Mouse (Mus musculus): ENCODE results near the gene Prr15.

The Prr15 gene

DNA sequence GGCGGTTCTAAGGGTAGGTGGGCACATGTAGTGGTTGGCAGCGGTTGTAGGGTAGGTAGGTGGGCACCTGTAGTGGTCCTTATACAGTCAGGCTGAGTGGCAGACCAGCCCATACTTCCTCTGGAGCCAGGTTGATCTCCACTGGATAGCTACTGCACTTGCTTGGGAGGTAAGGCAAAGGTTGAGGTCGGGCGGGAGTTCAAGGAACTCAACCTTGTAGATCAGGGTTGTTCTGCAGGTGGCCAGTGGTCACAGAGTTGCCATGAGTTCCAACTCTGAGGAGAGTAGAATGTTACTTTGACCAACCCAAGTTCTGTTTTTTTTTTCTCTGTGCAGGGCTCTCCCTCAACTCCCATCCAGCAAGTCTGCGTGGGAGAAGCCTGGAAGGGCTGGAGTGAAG lies 3.1 kb downstream of the Prr15 start:
- in situ Hi-C loops (cut with MboI; ENCODE audit: low pct_unique_long_range_greater_than_20kb in 1 of 2, low sequenced_read_pairs in 2 of 2, unreplicated experiment in 1 of 2) = no loop called here

DNA sequence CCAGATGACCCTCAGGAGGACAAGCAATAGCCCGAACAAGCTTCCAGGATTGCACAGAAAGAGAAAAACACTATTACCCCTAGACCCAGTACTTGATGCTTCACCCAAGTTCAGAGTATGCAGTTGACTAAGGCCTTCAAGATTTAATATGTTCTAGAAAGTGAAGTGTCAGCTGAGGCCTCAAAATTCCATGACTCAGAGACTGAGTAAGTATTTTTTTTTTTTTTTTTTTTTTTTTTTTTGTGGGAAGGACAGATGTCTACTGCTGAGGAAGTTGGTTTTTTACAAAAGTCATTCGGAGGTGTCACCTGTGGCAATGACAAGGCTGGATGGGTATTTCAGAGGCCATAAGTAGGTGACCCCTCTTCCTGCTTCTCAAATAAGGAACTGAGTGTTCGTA lies 4.0 kb downstream of the Prr15 start:
- in situ Hi-C loops (cut with MboI; ENCODE audit: low pct_unique_long_range_greater_than_20kb in 1 of 2, low sequenced_read_pairs in 2 of 2, unreplicated experiment in 1 of 2) = no loop called here

DNA sequence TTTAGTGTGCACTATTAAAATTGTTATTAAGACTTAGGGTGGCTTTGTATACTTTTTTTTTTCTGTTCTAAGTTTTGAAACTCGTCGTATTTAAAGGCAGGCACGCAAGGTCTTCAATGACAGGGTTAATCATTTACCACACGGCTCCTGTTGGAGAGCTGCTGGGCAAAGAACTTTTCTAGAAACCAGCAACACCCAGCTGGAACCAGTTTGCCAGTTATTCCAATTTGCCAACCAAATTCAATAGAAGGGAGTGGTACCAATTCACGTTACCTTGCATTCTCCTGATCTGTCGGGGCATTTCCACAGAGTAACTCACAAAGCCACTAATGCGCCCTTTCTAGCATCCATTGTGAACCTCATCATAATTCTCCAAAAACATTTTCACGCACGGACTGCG lies 4.5 kb downstream of the Prr15 start:
- in situ Hi-C loops (cut with MboI; ENCODE audit: low pct_unique_long_range_greater_than_20kb in 1 of 2, low sequenced_read_pairs in 2 of 2, unreplicated experiment in 1 of 2) = no loop called here

DNA sequence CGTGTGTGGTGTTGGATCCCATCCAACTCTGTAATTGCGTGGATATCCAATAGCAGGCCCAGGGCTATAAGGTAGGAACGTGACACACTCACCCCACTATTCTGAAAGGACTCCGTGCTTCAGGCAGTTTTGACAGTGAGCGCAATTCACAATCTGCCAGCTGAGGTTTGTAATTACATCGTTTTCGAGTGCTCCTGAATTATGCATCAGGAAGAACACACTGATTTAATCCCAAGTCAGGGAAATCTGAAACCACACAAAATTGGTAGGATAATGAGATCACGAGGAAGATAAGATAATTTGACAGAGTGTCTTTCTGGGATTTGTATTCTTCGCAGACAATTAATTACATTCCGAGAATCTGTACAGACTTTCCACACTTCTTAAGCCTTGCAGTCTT lies 6.1 kb downstream of the Prr15 start:
- in situ Hi-C loops (cut with MboI; ENCODE audit: low pct_unique_long_range_greater_than_20kb in 1 of 2, low sequenced_read_pairs in 2 of 2, unreplicated experiment in 1 of 2) = no loop called here

DNA sequence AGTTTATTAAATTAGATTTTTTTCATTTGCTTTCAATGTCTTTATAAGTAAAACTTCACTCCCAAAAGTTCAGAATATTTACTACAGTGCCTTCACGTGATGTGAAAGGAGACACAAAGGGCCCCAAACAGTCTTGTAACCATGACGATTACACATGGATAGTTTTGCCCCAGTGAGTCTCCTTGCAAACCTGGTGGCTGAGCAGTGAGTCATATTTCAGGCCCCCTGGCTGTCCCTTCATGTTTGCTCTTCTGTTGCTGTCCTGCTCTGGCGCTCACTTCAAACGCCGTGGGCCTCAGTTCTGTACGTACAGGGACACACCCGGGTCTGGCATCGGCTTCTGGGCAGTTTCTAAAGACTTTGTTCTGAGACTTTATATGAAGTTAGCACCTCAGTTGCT lies 6.6 kb downstream of the Prr15 start:
- in situ Hi-C loops (cut with MboI; ENCODE audit: low pct_unique_long_range_greater_than_20kb in 1 of 2, low sequenced_read_pairs in 2 of 2, unreplicated experiment in 1 of 2) = no loop called here

DNA sequence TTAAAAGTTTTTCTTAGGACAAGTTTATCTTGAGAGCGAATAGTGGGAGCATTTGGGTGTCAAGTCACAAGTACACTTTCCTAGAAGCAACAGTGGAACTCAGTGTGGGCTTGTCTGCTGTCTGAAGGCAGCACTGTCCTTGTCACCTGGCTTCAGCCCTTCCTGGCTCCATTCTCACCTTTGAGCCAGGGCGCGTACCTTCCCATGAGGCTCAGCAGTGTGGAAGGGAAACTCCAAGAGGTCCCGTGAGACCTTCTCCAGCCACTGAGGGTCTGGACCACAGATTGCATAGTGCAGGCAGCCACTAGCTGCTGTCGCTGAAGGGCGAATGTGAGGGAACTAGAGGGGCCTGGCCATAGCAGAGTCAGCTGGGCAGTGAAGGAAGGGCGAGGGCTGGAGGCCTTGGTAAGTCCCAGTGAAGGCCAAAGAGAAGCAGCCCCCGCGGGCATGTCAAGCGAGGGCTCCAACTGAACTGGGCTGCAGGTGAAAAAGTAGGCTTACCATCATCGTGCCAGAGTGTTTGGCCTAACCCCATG lies 7.5 kb downstream of the Prr15 start:
- in situ Hi-C loops (cut with MboI; ENCODE audit: low pct_unique_long_range_greater_than_20kb in 1 of 2, low sequenced_read_pairs in 2 of 2, unreplicated experiment in 1 of 2) = no loop called here

DNA sequence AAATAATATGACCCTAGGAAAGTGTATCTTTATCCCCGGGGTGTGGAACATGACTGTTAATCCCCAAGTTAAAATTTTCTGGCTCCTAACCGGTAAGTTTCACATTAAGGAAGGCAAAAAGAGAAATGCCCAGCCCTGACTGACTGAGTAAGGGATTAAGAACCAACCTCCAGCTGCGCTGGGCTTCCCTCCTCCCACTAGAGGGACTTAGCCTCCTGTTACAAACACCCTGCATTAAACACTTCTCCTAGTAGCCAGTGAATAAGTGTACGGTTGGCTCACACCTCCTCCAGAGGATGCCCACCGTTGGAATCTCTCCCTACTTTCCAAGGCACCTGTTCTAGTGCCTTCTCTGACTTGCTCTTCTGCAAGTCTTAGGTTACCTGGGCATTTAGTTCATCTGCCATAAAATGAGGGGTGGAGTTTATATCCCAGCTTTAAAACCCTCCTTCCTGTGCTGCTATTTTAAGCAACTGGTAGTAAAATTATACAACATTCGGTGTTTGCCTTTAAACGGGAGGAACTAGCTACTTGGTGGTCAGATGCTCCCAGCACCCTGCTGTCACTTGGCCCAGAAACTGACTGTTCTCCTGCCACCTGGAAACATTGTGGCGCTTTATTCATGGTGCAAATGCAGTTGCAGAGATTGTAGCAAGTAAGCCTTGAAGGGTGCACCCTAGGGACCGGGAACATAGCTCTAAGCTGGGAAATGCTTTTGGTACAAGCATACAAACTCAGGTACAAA lies 8.2 kb downstream of the Prr15 start:
- in situ Hi-C loops (cut with MboI; ENCODE audit: low pct_unique_long_range_greater_than_20kb in 1 of 2, low sequenced_read_pairs in 2 of 2, unreplicated experiment in 1 of 2) = no loop called here

DNA sequence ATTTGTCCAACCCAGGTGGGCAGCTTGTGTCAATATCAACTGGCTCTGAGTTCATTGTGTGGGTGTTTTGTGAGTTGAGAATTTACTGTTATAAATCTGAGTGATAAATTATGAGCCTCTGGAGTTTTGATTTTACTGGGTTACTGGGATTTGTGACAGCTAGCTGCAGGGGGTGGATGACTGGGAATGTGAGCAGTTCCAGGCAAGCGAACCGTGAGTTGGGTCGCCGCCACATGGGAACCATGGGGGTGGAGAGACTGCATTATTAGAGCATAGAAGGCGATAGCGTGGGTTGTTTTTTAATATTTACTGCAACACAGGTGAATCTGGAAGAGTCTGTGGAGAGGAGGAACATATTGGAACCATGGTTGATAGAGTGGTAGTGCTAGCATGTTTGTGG lies 11.7 kb downstream of the Prr15 start:
- in situ Hi-C loops (cut with MboI; ENCODE audit: low pct_unique_long_range_greater_than_20kb in 1 of 2, low sequenced_read_pairs in 2 of 2, unreplicated experiment in 1 of 2) = no loop called here

DNA sequence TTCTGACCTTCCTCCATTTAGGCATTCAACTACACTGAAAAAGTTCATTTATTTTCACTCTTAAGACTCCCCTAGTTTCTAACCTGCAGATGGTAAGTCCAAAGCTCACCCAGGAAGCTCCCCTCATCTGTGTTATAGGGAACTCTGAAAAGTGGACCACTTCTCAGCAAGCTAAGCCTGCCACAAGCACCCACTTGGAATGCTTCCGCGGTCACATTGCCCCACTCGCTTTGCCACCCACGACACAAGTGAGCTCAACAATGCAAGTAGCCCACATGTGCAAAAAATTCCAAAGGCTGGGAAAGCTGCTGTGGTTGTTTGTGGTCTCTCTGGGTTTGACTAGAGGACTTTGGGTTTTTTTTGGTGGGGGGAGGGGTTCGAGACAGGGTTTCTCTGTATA lies 15.5 kb downstream of the Prr15 start:
- in situ Hi-C loops (cut with MboI; ENCODE audit: low pct_unique_long_range_greater_than_20kb in 1 of 2, low sequenced_read_pairs in 2 of 2, unreplicated experiment in 1 of 2) = no loop called here

DNA sequence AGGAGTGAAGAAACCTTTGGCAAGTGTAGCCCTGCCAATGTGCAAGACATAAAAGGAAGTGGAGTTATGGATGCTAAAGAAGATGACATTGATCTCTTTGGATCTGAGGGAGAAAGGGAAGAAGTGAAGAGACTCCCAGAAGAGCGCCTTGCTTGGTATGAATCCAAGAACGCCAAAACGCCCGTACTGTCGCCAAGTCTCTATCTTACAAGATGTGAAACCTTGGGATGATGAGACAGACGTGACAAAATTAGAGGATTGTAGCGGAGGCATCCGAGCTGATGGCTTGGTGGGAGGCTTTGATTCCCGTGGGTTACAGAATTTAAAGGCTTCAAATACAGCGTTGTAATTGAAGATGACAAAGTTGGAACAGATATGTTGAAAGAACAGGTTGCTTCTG lies 16.6 kb downstream of the Prr15 start:
- in situ Hi-C loops (cut with MboI; ENCODE audit: low pct_unique_long_range_greater_than_20kb in 1 of 2, low sequenced_read_pairs in 2 of 2, unreplicated experiment in 1 of 2) = no loop called here

DNA sequence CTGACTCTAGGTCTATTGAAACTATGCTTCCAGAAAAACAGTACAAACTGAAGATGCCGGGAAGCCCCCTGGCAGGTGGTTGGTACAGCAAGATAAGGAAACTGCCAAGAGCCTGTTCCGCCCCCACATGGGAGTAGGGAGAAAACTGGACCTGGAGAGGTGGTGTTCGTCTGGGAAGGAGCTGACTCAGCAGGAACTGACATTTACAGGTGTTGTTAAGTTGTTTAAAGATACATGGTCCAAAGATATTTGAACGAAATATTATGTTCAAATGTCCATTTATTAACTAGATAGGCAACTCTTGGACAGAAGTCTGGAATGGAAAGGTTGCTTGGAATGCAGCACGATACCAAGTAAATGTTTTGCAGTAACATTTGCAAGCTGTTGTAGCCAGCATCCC lies 26.2 kb downstream of the Prr15 start:
- in situ Hi-C loops (cut with MboI; ENCODE audit: low pct_unique_long_range_greater_than_20kb in 1 of 2, low sequenced_read_pairs in 2 of 2, unreplicated experiment in 1 of 2) = no loop called here

DNA sequence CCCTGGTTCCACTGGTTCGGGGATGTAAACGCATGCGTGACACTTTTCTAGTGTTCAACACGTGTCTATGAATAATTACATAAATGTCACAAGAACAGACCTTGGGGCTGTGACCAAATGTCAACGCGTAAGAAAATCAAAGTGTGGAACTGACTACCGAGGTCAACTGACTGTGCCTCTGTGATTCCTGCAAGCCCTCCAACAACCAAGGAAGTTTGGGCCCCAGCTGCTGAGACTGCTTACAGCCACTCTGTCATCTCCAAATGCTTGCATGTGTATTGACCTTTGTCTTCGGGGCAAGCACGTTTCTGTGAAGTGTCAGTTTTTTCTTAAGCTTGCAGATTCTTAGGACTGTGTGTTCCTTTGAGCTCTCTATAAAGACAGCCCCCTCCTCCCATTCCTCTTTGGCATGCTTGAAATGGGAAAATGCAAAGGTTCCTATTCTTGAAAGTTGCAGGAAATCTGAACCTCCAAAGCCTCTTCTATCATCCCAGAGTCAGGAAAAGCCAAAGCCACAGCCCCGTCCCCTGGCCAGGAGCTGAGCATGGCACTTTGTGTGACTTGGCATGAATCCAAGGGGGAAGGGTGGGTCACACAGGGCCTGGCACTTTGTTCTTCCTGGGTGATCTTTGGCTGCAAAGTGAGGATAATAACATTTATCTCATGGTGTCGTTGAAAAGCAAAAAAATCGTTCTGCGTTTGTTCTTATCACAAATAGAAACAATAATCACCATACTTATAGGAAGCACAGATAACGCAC lies 27.5 kb downstream of the Prr15 start:
- in situ Hi-C loops (cut with MboI; ENCODE audit: low pct_unique_long_range_greater_than_20kb in 1 of 2, low sequenced_read_pairs in 2 of 2, unreplicated experiment in 1 of 2) = no loop called here

DNA sequence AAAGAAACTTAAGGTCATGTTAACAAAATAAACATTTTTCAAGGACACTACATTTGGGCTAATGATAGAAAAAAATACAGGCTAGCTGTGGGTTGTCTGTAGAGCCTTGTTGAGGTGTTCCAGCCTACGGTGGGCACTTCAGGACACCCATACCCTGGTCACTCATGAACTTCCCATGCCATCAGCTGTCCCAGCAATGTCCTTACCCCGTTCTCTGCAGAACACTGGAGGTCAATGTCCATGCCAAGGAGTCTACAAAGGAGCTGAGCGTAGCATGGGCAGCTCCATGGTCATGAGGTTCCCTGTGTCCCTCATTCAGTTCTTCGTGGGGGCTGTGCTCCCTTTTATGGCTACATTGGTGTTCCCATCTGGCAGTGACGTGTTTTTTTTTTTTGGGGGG lies 28.1 kb downstream of the Prr15 start:
- in situ Hi-C loops (cut with MboI; ENCODE audit: low pct_unique_long_range_greater_than_20kb in 1 of 2, low sequenced_read_pairs in 2 of 2, unreplicated experiment in 1 of 2) = no loop called here

DNA sequence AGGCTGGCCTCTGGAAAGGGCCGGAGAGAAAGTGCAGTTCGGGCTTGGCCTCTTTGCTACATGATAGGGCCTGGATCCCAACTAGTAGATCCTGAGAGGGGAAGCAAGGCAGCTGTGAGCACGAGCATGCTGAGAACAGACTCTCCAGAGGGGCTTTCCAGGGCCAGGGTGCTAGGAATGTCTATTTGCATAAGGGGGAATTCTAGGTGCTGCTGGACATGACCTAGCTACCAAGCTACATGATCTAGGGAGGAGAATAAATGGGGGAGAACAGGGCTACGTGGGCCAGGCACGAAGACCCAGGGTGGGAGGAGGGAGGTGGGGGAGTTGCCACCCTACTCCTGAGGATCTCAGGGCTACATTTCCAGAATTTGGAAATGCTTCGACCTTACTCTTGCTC lies 30.0 kb downstream of the Prr15 start:
- in situ Hi-C loops (cut with MboI; ENCODE audit: low pct_unique_long_range_greater_than_20kb in 1 of 2, low sequenced_read_pairs in 2 of 2, unreplicated experiment in 1 of 2) = no loop called here

DNA sequence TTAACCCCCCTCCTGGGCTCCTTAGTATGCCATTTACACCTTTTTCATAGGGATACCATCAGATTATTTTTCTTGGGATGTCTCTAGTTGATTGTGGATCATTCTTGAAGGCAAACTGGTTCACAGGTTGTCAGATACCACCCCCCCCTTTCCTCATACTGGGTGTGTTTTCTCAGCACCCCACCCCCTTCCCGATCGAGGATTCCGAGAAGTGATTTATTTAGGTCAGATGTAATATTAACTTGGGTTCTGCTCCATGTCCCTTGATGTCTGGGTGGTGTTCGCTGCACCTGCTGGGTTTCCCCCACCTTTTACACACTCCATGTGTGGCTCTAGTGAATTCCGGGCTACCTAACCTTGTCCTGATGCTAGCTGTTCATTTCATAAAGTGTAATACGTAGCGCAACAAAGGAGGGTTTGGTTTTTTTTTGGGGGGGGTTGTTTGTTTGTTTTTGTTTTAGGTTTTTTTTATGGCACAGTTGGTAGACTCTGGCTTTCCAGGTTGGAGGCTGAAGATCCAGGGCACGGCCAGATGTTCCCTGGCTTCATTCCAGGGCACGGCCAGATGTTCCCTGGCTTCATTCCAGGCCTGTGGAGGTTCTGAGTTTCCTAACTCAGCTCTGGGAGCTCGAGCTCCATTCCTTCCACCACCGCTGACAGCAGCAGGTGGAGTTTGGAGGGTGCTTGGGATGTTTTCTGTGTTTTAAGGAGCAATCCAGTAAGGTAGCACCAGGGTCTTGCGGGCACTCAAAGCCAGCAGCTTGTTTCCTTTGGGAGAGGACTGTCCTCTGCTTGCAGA lies 37.1 kb downstream of the Prr15 start:
- in situ Hi-C loops (cut with MboI; ENCODE audit: low pct_unique_long_range_greater_than_20kb in 1 of 2, low sequenced_read_pairs in 2 of 2, unreplicated experiment in 1 of 2) = no loop called here

DNA sequence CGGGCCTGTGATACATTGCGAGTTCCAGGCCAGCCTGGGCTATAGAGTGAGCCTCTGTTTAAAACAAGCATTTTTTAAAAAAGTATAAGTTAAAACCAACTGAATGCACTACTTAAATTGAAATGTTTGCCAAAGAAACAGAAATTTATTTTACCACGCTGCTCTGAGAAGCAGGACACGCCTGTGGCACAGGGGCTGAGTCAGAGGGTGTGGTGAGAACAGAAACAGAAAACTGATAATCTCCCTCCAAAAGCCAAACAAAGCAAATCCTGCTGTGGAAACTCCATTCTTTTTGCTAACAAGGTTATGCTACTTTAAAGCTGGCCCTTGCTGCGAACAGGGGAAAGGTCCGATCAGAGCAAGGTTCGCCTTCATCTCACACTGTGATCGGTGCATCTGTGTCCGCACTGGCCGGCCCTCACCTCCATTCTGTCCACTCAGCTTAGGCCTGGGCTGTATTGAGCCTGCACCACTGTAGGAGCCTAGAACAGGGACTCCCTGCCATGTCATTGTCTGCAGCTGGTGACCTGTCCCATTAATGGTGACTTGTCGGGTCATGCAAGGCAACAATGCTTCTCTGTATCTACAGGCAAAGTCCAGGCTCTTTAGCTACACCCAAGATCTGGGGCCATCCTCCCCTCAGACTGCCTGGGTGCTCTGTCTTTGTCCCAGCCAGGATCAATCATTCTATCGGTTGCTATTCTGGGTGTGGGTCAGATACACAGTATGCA lies 38.9 kb downstream of the Prr15 start:
- in situ Hi-C loops (cut with MboI; ENCODE audit: low pct_unique_long_range_greater_than_20kb in 1 of 2, low sequenced_read_pairs in 2 of 2, unreplicated experiment in 1 of 2) = no loop called here

DNA sequence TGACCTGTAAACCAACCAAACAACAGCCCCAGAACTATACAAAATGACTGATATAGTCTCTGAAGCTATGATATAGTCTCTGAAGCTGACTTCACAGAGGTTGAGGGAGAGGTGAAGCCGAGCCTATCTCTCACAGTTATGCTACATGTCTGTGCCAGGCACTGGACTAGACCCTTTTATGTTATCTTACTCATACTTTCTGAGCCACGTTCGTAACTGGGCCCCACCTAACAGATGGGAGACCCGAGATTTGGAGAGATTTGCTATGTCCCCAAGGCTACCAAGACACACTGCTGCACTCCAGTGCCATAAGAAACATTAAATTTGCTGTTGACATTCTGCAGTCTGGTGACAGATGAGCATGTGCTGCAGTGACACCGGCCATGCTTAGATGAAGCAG lies 41.0 kb downstream of the Prr15 start:
- in situ Hi-C loops (cut with MboI; ENCODE audit: low pct_unique_long_range_greater_than_20kb in 1 of 2, low sequenced_read_pairs in 2 of 2, unreplicated experiment in 1 of 2) = no loop called here

DNA sequence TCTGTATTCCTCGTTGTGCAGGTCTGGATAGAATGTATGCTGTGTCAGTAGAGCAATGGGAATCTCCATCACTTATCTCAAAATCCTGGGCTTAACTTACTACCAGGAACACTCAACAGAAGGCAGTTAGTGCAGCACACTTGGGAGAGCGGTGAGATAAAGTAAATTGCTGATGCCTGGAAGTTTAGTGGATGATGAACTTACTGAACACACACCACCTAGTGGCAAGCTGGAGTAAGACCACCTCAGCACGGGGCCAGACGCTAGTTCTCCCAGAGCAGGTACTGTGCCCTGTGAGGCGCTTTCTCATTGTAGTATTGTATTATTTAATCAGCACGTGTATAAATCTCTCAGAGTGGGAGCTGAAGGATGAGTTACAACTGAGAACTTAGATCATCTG lies 42.4 kb downstream of the Prr15 start:
- in situ Hi-C loops (cut with MboI; ENCODE audit: low pct_unique_long_range_greater_than_20kb in 1 of 2, low sequenced_read_pairs in 2 of 2, unreplicated experiment in 1 of 2) = no loop called here

Data from mouse embryonic stem cell (cell line).